Mouse (Mus musculus): Measurements from ENCODE around the gene Scn4b. TPM values are rescaled to one million over a fixed set of nuclear protein-coding genes. Genes with fewer than 3 reads are reported as not detected.

The Scn4b gene
- 10 to 100 TPM; 30.2 to 58.6 (median 38.0) TPM for total RNA-seq (2022)

DNA sequence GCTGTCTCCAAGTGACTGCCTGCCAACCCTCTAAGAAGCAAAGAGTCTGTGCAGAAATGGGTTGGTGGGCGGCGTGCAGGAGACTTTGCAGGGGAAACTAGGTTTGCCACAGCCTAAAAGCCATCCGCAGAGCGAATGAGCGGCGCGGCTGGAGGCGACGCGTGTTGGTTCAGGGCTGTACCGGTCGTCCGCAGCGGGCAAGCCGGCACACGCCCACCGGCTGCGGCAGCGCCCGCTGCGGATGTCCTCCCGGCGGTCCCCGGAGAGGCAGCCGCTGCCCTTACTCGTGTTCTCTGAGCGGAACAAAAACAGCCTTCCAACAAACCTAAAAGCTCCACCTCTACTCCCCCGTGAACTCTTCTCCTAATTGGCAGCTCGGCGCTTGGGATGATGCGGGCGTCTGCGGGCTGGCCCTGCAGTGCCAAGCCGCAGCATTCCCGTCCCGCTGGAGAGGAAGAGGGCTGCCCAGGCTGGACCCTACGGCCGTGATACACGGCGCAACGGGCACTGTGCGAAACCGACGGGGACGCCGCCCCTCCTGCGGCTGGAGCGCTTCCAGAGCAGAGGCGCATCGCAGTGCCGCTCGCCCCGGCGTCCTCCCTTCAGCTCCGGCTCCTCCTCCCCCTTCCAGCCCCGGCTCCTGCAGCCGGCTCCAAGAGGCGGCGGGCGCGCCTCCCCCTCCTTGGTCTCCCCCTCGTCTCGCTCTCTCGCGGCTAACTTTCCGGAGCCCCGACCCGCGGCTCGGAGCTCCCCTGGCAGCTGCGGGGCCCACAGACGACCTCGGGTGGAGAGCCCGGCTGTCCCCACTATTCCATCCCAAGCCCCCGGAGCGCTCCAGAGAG is at the start of gene Scn4b:
Scn4b (plus strand) TSS at position 205 of the 842 bp plus-strand sequence.
- no peak for DNase-seq (ENCODE audit: low spot score)

- no peak for DNase-seq (ENCODE audit: low spot score)
Measured at GRCm38 (mm10) chr9:45090811-45091210, 47.4 kb upstream of the Scn4b start.

DNA sequence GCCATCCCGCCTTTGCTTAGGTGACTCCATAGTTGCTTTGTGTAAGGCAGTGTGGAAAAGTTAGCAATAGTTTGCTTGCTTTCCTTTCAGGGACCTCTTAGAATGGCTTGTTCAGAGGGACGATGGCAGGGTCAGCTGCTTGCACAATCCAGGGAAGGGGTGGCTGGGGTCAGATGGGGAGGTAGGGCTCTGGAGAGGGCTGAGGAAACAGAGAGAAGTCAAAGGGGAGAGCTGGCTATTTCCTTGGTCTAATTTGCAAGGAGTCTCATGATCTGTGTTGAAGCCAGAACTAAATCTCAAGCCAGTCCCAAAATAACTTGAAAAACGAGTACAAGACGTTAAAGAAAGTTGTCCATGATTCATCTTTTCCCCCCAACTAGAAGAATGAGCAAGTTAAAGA is 45.6 kb upstream of the Scn4b start:
- no peak for DNase-seq (ENCODE audit: low spot score)

GRCm38 (mm10) chr9:45095149-45095937 is 42.9 kb upstream of the Scn4b start:
- DNase-seq (ENCODE audit: low spot score): no peak

DNA sequence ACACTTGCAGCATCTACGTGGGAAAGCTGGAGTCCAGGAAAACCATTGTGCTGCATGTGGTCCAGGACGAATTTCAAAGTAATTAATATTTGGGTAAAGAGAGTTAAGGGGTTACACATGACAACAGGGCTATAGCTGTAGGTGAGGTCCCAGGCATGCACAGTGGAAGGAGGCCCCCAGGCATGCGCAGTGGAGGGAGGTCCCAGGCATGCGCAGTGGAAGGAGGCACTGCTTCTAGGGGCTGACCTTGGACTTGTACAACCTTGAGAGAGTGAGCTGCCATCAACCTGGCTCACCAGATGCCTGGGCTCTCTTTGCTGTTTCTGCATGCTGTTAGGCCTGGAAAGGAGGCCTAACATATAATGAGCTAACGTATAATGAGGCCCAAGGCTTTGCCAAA is 40.3 kb upstream of the Scn4b start:
- no peak for DNase-seq (ENCODE audit: low spot score)

GRCm38 (mm10) chr9:45098426-45098825 is 39.8 kb upstream of the Scn4b start:
- no peak for DNase-seq (ENCODE audit: low spot score)

DNA sequence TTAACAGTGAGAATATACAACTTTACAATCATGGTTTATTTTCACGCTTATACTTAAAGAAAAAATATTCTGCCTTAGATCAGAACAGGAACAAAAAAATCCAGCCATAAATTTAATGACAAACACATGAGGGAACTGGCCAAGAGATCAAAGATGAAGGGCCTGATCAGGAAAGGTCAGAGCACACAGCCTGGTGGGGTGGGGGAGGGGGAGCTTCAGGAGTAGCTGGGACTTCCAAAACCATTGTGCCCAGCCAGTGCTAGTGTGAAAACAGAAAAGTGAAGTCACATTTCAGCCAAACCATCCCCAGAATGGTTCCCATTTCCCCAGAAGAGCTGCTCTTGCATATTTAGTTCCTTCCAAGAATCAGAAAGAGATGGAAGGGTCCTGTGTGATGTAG is 35.7 kb upstream of the Scn4b start:
- DNase-seq (ENCODE audit: low spot score): no peak

GRCm38 (mm10) chr9:45103211-45103979 is 34.8 kb upstream of the Scn4b start:
- no peak for DNase-seq (ENCODE audit: low spot score)

- no peak for DNase-seq (ENCODE audit: low spot score)
Measured at GRCm38 (mm10) chr9:45105596-45106374, 32.4 kb upstream of the Scn4b start.

GRCm38 (mm10) chr9:45115706-45116105 is 22.5 kb upstream of the Scn4b start:
- DNase-seq (ENCODE audit: low spot score): no peak

DNA sequence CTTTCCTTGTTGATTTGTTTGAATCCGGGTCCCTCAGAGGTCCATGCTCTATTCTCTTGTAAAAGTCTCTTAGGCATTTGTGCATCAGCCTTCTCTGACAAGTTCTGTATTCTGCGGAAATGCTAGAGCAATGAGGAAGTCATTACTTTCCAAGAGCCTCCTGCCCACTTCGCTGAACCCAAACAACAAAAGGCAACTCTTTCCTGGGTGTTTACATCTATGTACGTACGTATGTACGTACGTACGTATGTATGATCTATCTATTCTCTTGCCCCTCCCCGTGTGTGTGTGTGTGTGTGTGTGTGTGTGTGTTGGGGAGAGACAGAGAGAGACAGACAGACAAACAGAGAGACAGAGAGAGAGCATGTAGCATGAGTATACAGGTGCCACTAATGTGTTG is 21.4 kb upstream of the Scn4b start:
- DNase-seq (ENCODE audit: low spot score): no peak

- DNase-seq (ENCODE audit: low spot score): no peak
Measured at GRCm38 (mm10) chr9:45117741-45118431, 20.3 kb upstream of the Scn4b start, which contains the start of gene Scn2b. TSS of gene Scn2b (plus strand) at chr9:45117782.

DNA sequence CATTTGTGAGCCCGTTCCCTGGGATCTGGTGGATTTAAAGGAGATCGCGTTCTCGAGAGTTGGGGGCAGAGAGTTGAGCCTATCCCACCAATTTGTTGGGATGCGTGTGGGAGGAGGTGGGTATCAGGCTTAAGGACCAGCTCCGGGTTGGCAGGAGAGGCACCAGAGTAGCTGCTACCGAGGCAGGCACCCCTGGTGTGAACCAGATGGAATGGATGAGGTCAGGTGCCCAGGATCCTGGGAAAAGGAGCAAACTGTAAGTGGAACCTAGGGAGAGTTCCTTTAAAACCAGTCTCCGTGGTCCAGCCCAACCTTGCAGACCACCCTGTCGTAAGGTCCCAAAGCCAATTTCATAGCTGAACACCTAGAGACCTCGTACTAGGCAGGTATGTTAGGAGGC is 19.6 kb upstream of the Scn4b start:
- no peak for DNase-seq (ENCODE audit: low spot score)

GRCm38 (mm10) chr9:45119316-45119953 is 18.8 kb upstream of the Scn4b start:
- DNase-seq (ENCODE audit: low spot score): no peak

DNA sequence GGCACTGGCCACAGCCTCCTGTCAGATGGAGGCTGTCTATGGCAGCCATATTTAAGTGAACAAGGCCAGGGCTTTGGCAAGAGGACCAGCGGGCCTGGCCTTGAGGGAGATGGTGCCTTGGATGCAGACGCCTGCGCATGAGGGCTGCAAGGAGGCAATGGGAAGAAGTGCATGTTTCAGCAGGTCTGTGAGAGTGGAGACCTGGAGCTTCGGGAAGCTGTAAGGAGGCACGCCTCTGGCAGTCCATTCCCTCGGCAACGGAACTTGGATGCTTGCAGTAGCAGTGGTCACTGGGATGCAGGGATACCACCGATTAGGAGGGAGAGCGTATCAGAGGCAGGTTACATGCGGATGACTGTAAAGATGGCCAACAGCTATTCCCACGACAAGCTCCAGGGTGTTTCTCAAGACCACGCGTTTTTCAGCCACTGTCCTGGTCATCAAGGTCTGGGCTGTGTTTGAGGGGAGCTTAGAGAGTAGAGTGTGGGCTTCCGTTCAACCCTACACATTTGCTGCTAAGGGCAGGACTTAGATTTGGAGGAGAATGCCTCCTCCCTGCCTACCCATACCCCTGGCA is 18.2 kb upstream of the Scn4b start:
- no peak for DNase-seq (ENCODE audit: low spot score)

DNA sequence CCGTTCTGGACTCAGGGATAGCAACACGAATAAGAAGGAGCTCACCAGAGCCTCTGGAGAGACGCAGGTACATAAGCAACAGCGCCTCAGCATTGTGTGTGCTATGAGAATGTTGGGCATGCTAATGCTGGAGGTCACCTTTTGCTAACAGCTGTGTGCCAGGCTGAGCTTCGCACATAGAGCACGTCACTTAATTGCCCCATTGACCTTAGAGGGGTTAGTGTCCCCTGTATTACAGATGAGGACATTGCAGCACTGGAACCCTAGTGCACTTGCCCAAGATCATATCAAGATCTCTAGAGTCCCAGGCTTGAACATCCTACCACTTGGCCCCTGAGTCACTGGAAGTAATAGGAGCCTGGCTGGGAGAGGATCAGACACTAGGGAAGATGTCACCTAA is 17.6 kb upstream of the Scn4b start:
- no peak for DNase-seq (ENCODE audit: low spot score)

DNA sequence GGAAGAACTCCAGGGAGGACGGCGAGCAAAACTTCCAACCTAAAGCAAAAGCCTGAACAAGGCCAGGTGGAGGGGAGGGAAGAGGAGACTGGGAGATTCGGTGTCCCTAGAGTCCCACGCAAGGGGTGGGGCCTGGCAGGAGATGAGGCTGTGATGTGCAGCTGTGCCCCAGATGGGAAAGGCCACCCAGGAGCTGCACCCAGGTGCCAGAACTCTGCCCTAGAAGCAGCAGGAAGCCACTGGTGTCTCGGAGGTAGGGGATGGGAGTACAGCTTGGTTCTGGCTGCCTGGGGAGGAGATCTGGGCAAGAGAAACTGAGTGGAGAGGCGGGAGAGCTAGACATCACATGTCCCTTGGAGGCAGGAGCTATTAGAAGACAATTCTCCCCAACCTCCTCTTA is 17.2 kb upstream of the Scn4b start:
- no peak for DNase-seq (ENCODE audit: low spot score)

DNA sequence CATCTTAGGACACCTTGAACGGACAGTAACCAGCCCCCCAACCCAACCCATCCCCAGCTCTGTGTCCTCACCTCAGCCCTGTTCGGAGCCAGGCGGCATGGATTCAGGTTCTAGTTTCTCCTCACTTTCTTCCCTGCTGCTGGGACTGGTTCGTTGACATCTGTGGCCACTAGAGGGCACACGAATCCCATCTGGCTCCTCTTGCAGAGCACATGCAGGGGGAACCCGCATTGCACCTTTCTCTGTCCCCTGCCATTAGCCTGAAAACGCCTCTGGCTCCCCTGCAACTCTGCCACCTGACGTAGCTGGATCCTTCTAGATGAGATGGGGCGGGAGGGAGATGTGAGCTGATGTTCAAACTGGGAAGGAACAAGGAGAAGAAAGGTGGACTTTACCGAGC is 16.4 kb upstream of the Scn4b start:
- DNase-seq (ENCODE audit: low spot score): peak; percentile 62

- DNase-seq (ENCODE audit: low spot score): no peak
Measured at GRCm38 (mm10) chr9:45122209-45122761, 15.9 kb upstream of the Scn4b start.

Data from heart, adult 8-10 months (tissue).